Comparison of ENCODE assay signal across 8 mouse cellular contexts in the genomic region with DNA sequence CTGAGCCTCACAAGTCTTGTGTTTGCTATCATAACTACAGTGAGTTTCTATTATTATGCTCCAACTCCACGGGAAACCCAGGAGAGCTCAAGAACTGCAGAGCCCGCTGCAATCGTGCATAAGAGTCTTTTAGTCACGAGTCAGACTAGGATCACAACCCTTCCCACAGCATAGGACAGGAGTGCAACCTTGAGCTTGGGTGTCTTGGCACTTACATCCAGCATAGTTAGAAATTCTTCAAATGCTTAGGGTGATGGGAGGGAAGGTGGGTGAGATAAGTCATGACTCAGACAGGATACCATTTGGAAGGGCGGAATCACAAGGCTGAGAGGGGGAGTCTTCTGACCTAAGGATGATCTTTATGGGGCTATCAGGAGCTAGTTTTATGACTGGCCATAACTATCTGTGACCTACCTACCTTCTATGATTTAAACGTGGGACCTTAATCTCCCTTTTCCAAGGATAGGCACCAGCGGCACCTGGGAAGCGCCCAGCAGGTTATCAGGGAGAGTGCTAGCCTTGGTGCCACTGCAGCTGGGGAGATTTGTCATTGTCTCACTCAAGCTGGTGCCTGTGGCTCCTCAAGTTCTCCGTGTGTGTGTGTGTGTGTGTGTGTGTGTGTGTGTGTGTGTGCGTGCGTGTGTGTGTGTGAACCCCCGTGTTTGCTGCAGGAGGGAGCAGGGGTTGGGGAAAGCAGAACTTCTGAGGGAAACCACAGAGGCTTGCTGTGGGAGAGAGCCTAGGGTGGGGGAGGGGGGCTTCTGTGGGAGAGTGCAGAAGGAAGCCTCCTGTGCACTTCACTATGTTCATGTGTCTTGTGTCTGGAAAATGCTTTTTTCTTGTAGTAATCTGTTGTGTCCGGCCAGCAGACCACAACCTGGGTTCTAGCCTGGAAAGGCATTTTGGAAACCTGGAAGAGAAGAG. TPM values are rescaled to one million over a fixed set of nuclear protein-coding genes. Genes with fewer than 3 reads are reported as not detected.
DNase-seq lines count a peak whose midpoint lies in the region; ATAC-seq and TF ChIP-seq lines count a peak whose summit lies in the region.

No protein-coding gene starts in this region.

- H3K27me3 ChIP-seq in limb, embryonic 15.5 days = no peaks in the 10 kb centered on the region
- H3K27me3 ChIP-seq in thymus, adult 2 months (ENCODE audit: control insufficient read depth, insufficient read depth, low read length) = no peaks in the 10 kb centered on the region

- no peak for ATAC-seq in limb, embryonic 15.5 days (ENCODE audit: insufficient number of reproducible peaks, low FRiP score, low TSS enrichment, low read depth)

- no peak for TF ChIP-seq POLR2A in thymus, adult 2 months (IDR thresholded peaks at IDR 0.05; ENCODE audit: control insufficient read depth, extremely low read depth, insufficient read depth, low read length, poor library complexity)

- DNase-seq in heart, adult 11 months = peak; percentile 77
- no peak for DNase-seq in heart, postnatal 25 days (ENCODE audit: low spot score)
- peak; percentile 54 for DNase-seq in testis, postnatal 10 days (ENCODE audit: low spot score)
- no peak for DNase-seq in testis, postnatal 14 days (ENCODE audit: low spot score)
- peak; percentile 53 for DNase-seq in thymus, adult 2 months
- no peak for DNase-seq in natural killer cell, adult 2 months (ENCODE audit: low spot score in 2 of 2)
- DNase-seq in gastrocnemius, adult 18-20 months (ENCODE audit: low spot score) = no peak

- no peaks in the 10 kb centered on the region for H3K36me3 ChIP-seq in limb, embryonic 15.5 days
- H3K36me3 ChIP-seq in thymus, adult 2 months (ENCODE audit: control insufficient read depth, insufficient read depth, low read length) = no peaks in the 10 kb centered on the region

- no peak overlapping the region for H3K9ac ChIP-seq in limb, embryonic 15.5 days

- no peak for TF ChIP-seq CTCF in thymus, adult 2 months (IDR thresholded peaks at IDR 0.05; ENCODE audit: borderline replicate concordance, control insufficient read depth, extremely low read depth, insufficient read depth, low read length, poor library complexity)

- 26% methylated on average over 13 of the region's 13 CpGs for WGBS in limb, embryonic 15.5 days
- 30% methylated on average over 13 of the region's 13 CpGs for WGBS in thymus, adult 2 months

- no peak overlapping the region for H3K27ac ChIP-seq in limb, embryonic 15.5 days
- H3K27ac ChIP-seq in thymus, adult 2 months (ENCODE audit: control insufficient read depth, insufficient read depth, low read length) = no peak overlapping the region

- H3K4me1 ChIP-seq in limb, embryonic 15.5 days = no peaks in the 10 kb centered on the region; the same call in 1 of the 2 replicates
- H3K4me1 ChIP-seq in thymus, adult 2 months (replicated peaks; ENCODE audit: control insufficient read depth, insufficient read depth, low read length) = peaks cover 11% of the 10 kb centered on the region

- no peaks in the 10 kb centered on the region for H3K9me3 ChIP-seq in limb, embryonic 15.5 days

- no peak overlapping the region for H3K4me3 ChIP-seq in limb, embryonic 15.5 days
- no peak overlapping the region for H3K4me3 ChIP-seq in thymus, adult 2 months (ENCODE audit: control insufficient read depth, insufficient read depth, low read length)

- H3K4me2 ChIP-seq in limb, embryonic 15.5 days = peak overlapping the region; percentile 31

- intact Hi-C loops in heart, postnatal 25 days (cut with DNase I) = no loop called here

RNA-seq across cellular contexts. Expression of a gene that starts 42.1 kb away (rescaled TPM):
- 1 to 10 TPM in 1 of 2 experiments, under 1 TPM in 1; 0.78 to 1.0 TPM for total RNA-seq in heart, postnatal 25 days (2021)
- 3.4 and 4.0 TPM in 2 replicates for polyA plus RNA-seq in limb, embryonic 15.5 days (2015; fragmentation: Nextera tagmentation; extraction: Ambion mirVana)
- polyA plus RNA-seq in thymus, adult 2 months (2012; rRNA removed) = 2.2 and 3.2 TPM in 2 replicates
- total RNA-seq in gastrocnemius, adult 18-20 months (2021) = under 1 TPM; 0.52 to 0.94 TPM

Comparison
In these comparisons a context has a peak if more than half of its experiments do, and no peak if none do; other contexts are left out.
1. DNase-seq: peak in heart, adult 11 months (single experiment), testis, postnatal 10 days (single experiment) and thymus, adult 2 months (single experiment); none in heart, postnatal 25 days (single experiment), testis, postnatal 14 days (single experiment), natural killer cell, adult 2 months (0 of 2) and gastrocnemius, adult 18-20 months (single experiment).